Mouse (Mus musculus) left cerebral cortex, adult 8-10 months (tissue): ENCODE measurements around the gene Paqr9. TPM values are rescaled to one million over a fixed set of nuclear protein-coding genes. Genes with fewer than 3 reads are reported as not detected.

Experiments
- total RNA-seq, 4 experiments: library from RNA; stranded (reverse); gene quantifications; 2 replicates each; pipeline ENCODE4 v1.2.4; 2022

Paqr9 gene
- total RNA-seq, 4 experiments from 2014 or later, result 28.2 to 32.0 (median 29.1) TPM

Other genes starting within 250 kb of the Paqr9 start
- 10 to 100 TPM; 63.9 to 66.7 (median 66.2) TPM for gene Chst2, start 152.9 kb upstream of the Paqr9 start, total RNA-seq
- 10 to 100 TPM; 66.3 to 80.7 (median 70.4) TPM for gene U2surp, start 47.7 kb upstream of the Paqr9 start, total RNA-seq
- 1 to 10 TPM; 3.2 to 7.3 (median 5.4) TPM for gene Pcolce2, start 77.9 kb downstream of the Paqr9 start, total RNA-seq
- 10 to 100 TPM; 40.8 to 46.5 (median 42.6) TPM for gene Trpc1, start 190.7 kb downstream of the Paqr9 start, total RNA-seq